Mouse (Mus musculus) kidney, postnatal 36 days (tissue): ENCODE data around the gene Ndufaf8.
A peak's percentile ranks its signal among the peaks of the same experiment; 100 is the strongest.

Experiments
- DNase-seq, 2 experiments: peaks; one replicate each; pipeline ENCODE4 v3.0.0; 2021 to 2022; ENCODE audit warnings: mixed read lengths in 2 of 2

Gene Ndufaf8

GRCm38 (mm10) chr11:120136195-120136594 is 37.5 kb downstream of the Ndufaf8 start:
- no peak for DNase-seq

- no peak for DNase-seq
These were observed 38.3 kb downstream of the Ndufaf8 start for GRCm38 (mm10) chr11:120136796-120137624.

GRCm38 (mm10) chr11:120137625-120138004 is 38.9 kb downstream of the Ndufaf8 start:
- DNase-seq: peak; percentile 51 to 54

- DNase-seq: no peak
These were observed 40.6 kb downstream of the Ndufaf8 start for GRCm38 (mm10) chr11:120139309-120139731.

GRCm38 (mm10) chr11:120140255-120140654 is 41.5 kb downstream of the Ndufaf8 start:
- DNase-seq: no peak

GRCm38 (mm10) chr11:120142601-120143051 is 43.9 kb downstream of the Ndufaf8 start:
- peak; percentile 81 to 86 for DNase-seq

GRCm38 (mm10) chr11:120143708-120144497 is 45.2 kb downstream of the Ndufaf8 start:
- DNase-seq: peak; percentile 75 to 90

GRCm38 (mm10) chr11:120148201-120148855 is 49.6 kb downstream of the Ndufaf8 start:
- peak; percentile 65 to 78 for DNase-seq

GRCm38 (mm10) chr11:120149510-120150200 is 50.9 kb downstream of the Ndufaf8 start:
- DNase-seq: peak in 1 of 2 experiments; percentile 45
